Mouse (Mus musculus): Measurements from ENCODE around the gene Ubac2.

Gene Ubac2

GRCm38 (mm10) chr14:121922731-121923130 lies 44.3 kb downstream of the Ubac2 start:
- DNase-seq (ENCODE audit: low spot score in 2 of 2): no peak

DNA sequence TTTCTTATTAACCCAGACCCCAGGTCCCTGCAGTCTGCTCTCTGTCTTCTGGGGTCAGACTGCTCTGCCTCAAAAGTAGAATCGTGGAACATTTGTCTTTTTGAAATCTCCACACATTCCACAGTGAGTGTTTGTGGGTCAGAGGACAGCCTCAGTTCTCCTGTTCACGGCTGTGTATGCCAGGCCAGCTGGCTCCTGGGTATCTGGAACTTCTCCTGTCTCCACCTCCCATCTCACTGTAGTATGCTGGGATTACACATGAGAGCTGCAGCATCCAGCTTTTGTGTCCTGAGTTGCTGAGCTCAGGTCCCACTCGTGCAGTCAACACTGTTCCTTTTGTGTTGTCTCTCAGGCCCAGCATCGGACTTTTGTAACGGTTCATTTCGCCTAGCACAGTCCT lies 46.5 kb downstream of the Ubac2 start:
- DNase-seq (ENCODE audit: low spot score in 2 of 2): no peak

DNA sequence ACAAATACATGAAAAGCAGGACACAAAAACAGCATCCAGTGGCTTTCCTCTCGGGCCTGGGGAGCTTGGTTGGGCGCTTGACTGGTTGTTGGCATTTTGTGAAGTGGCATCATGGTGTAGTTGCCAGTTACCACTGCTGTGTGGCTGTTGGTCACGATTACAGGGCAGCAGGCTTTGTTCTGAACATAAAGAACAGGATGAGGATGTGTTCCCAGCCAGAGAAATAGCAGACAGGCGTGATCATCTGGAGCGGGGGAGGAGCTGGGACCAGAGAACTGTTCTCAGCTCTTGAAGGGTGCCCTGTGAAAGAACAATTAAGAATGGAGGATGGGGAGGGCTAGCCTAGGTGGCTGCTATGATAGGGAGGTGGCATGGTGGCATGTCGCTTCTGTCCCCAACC lies 48.5 kb downstream of the Ubac2 start:
- no peak for DNase-seq (ENCODE audit: low spot score in 2 of 2)

DNA sequence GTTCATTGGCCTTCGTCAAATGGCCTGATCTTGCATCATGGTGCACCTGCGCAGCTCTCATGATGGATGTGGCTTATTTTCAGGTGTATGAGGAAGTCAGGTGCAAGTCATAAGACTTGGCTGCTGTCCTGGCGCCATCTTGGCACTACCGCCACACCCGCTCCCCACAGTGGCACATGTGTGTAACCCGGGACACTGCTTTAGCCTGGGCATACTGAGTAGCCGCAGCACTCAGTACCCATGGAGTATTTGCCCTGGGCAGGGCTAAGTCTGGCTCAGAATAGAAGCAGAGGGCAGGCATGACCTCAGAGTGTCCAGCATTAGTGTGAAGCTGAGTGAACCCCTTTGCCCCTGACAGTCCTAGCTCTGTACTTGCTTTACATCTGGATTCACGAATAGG lies 49.0 kb downstream of the Ubac2 start:
- DNase-seq (ENCODE audit: low spot score in 2 of 2): no peak

DNA sequence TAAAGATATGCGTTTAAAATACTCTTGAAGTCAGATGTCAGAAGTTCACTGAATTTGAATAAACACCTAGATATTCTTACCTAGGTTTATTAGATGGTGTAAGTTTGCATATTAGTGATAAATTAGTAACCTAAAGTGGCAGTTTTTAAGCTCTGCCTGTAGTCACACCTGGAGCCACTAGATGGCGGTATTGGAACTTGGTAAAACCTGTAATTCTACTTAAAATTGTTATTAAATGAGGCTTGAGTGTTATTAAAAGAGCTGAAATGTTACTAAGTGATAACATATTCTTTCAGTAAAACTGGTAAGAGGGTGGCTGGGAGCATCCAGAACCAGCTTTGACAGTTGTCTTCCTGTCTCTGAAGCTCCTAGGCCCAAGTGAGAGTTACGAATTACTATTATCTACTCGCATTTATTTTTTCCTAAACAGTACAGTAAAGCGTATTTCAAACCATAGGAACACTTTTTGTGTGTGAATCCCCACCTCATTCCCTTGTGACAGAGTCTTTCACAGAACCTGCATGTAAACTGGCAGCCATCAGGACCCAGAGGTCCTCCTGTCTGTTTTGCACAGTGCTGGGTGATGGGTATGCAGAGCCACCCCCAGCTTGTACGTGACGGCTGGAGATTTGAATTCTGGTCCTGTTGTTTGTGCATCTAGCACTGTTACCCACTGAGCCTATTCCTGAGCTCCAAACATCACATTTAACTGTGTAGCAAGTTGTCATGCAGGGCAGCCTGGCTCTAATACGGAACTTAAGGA lies 50.1 kb downstream of the Ubac2 start:
- peak in 1 of 2 experiments; percentile 73 for DNase-seq (ENCODE audit: low spot score in 2 of 2)

- no peak for DNase-seq (ENCODE audit: low spot score in 2 of 2)
Measured at GRCm38 (mm10) chr14:121929243-121929951, 51.0 kb downstream of the Ubac2 start.

DNA sequence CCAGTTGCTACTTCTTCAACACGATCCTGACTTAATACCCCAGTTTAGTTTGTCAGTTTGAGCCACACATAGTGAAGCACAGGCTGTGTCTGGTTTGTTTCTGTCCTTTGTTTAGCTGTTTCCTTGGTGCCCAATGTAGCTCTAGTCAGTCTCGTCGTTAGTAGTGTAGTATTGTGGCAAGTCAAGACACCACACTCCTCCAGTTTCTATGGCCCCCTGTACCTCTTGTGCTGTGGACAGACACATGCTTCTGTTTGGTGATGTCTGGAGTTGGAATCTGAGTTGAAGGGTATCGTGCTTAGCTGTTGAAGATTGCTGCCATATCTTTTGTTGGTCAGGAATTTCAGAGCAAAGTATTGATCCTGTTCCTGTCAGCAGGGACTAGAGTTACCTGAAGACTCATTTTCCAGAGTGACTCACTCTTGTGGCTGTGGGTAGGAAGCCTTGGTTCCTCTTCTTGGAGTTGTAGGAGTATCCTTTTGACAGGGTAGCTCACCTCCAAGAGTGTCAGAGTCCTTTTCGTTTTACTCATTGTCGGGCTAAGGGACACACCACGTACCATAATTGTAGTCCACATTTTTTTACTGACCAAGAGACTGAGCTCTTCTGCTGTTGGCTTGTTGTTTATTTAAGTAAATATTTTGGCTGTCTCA lies 52.4 kb downstream of the Ubac2 start:
- no peak for DNase-seq (ENCODE audit: low spot score in 2 of 2)

- no peak for DNase-seq (ENCODE audit: low spot score in 2 of 2)
Measured at GRCm38 (mm10) chr14:121931594-121931993, 53.2 kb downstream of the Ubac2 start.

GRCm38 (mm10) chr14:121932180-121932579 lies 53.8 kb downstream of the Ubac2 start:
- DNase-seq (ENCODE audit: low spot score in 2 of 2): no peak

DNA sequence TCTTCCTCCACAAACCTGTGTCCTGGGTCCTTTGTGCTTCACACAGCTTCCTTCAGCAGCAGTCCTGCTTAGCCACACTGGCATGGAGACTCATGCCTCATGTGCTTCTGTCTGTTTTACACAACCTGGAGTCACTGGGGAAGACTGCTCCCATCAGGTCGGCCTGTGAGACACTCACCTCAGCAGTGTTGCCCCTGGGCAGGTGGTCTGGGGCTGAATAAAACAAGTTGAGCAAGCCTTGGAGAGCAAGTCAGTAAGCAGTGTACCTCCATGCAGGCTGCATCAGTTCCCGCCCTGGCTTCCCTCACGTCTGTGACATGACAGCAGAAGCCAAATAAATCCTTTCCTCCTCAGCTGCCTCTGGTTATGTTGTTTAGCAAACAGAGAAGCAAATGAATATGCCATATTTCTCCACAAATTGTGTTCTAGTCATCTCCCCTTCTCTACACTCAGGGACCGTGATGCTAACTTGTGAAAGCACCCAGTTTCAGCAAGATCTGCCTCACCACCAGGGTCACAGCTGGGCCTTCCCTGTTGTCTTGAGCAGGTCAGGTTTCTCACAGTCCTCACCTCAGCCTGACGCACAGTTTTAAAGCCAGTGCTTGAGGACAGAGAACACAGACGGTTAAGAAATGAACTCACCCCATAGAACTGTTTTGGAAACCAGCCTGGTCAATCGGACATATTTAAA lies 55.6 kb downstream of the Ubac2 start:
- DNase-seq (ENCODE audit: low spot score in 2 of 2): no peak

DNA sequence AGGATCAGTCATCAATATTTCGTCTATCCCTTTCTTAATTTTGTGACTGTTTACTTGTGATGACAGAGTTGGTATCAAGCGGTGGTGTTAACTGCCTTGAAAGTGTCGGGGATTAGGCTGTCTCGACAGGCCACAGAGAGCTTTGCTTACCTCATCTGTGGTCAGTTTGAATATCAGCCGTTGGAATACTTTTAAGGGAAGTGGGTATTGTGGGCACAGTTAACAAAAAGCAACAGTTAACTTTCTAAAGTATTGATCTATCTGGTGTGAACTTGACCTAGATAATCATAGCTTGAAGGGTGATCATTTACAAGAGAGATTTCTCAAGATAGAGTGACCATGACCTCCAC lies 56.2 kb downstream of the Ubac2 start:
- no peak for DNase-seq (ENCODE audit: low spot score in 2 of 2)

GRCm38 (mm10) chr14:121936356-121936755 lies 57.9 kb downstream of the Ubac2 start:
- no peak for DNase-seq (ENCODE audit: low spot score in 2 of 2)

GRCm38 (mm10) chr14:121936856-121937255 lies 58.4 kb downstream of the Ubac2 start:
- no peak for DNase-seq (ENCODE audit: low spot score in 2 of 2)

- no peak for DNase-seq (ENCODE audit: low spot score in 2 of 2)
Measured at GRCm38 (mm10) chr14:121937601-121938255, 59.3 kb downstream of the Ubac2 start.

- no peak for DNase-seq (ENCODE audit: low spot score in 2 of 2)
Measured at GRCm38 (mm10) chr14:121938256-121939191, 60.1 kb downstream of the Ubac2 start.

DNA sequence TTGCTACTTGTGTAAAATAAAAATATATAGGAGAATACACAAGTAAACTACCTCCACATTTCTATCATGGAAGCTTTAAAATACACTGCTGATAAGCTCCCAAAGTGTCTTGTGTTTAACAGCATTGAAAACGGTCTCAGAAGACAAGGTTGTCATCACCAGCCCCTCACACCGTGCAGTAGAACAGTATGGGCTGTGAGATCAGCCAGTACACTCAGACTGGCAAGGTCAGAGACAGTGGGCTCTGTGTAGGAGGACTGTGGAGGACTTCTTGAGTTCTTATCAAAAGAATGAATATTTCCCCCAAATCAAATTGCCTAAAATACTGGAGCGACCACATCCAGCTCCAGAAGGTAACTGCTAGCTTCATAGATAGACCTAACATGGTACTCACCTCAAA lies 61.2 kb downstream of the Ubac2 start:
- no peak for DNase-seq (ENCODE audit: low spot score in 2 of 2)

DNA sequence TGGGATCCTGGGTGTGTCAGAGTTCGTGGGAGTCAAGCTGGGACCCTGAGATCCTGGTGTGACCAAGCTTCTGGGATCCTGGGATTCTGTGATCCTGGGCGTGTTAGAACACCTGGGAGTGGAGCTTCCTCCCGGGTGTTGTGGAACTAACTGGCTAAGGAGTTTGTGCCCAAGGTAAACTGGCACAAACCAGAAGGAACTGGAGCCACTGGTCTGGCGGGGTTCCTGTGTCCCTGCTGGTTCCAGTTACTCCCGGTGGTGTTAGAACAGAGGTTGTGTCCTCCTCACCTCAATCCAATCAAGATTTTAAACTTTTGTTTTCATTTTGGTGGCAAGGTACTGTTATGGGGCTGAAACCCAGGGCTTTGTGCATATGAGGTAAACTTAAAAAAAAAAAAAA lies 67.7 kb downstream of the Ubac2 start:
- DNase-seq (ENCODE audit: low spot score in 2 of 2): no peak

DNA sequence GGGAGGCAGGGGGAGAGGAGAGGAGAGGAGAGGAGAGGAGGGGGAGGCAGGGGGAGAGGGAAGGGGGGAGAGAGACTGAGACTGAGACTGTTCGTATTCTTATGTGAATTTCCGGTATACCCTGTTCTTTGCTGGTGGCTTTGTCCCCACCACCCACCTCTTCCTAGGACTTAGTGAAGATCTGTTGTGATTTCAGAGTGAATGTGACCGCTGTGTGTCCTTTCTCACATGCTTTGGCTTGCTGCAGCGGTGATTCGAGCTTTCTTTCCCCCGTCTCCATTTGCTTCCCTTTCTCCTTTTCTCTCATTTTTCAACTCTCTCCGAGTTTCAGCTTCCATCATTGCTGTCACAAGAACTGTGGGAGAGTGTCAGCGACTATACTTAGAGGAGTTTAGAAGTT lies 68.3 kb downstream of the Ubac2 start:
- no peak for DNase-seq (ENCODE audit: low spot score in 2 of 2)

DNA sequence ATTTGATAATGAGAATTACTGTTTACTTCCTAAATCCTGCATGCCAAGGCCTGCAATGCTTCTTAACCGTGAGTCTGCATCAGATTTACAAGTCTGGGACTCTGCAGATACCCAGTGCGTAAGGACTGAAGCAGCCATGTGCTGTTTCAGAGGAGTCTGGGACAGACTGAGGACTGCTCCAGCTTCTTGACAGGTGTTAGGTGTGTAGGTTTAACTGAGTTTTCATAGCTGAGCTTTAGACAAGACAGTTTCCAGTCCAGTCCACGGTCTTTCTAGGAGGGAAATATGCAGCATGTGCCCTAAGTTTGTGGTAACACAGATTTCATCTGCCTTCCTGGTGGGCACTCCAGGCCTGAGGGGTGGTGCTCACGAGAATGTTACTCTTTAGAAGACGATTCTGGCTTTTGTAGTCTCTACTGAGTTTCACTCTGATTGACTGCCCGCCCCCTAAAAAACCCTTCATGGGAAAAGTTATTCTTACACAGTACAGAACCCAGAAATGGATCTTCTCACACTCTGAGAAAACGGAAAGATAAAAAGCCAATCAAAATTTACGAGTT lies 68.9 kb downstream of the Ubac2 start:
- no peak for DNase-seq (ENCODE audit: low spot score in 2 of 2)

DNA sequence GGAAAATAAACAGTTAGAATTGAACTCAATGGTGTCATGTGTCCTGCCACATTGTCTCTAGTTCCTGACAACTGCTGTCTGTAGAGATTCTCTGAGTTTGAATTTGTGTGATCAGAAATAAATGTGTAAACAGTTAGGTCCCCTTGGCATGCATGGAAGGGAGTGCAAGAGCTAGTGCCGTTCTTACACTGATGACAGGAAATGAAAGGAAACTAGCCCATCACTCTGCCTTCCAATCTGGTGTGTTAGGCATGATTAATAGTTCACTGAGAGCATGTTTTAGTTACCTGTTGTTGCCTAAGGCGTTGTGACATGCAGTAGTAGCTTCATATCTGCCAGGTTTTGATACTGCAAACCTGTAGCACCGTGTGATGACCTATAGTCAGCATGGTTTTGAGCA lies 69.5 kb downstream of the Ubac2 start:
- no peak for DNase-seq (ENCODE audit: low spot score in 2 of 2)
